Mouse (Mus musculus) retina, postnatal 1 day (tissue): Measurements from ENCODE around the gene Dcaf6.

Experiments used
- DNase-seq: peaks from one replicate; pipeline ENCODE4 v3.0.0-alpha.2; 2012

Gene Dcaf6

DNA sequence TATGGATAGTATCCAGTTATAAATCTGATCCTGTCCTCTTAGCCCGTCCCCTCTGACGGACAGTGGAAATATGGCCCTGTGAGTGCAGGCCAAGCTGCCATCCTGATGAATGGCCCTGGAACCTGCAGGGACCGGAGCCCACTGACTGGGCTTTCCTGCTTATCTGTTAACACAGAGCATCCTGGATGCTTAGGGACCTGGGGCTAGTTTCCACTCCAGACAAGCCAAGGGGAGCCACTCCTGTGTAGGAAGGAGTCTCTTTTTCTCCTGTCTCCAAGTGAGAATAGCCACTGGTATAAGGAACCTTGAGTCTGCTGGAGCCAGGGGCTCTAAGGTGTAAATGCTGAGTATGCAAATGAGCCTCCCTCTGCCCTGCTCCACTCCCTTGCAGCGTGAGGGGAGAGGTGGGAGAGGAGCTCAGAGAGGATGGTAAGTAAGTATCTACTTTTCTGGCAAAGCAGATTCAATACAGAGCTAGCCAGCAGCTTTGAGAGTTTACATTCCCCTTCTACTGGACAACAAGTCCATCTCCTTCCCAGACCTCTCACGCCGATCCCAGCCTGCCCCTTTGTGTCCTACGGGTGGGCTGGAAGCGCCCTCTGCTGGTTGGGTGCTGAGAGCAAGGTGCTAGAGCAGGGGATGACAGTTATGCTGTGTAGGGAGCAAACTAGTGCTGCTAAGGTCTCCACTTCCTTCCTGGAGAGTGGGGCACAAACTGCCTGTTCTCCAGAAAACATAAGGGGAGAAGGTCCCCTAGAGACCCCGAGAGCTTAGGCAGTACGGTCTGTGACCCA, 139.9 kb downstream of the Dcaf6 start:
- peak; percentile 78 for DNase-seq

DNA sequence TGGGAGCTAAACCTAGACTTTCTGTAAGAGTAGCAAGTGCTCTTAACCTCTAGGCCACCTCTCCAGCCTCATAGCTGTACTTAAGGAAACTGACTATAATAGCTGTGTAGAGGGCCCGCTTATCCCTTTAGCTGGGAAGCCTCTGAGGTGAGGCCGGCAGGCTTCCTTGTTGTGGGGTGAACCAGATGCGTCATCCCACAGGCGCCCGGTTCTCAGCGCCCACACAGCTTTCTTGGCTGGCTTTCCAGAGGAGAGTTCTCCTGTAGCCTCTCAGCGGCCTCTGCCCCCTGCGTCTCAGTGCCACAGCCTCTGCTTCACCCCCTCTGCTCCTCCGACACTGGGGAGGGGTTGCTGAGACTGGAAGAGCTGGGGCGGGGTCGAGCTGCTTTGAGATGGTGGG, 143.9 kb downstream of the Dcaf6 start:
- DNase-seq, result no peak

DNA sequence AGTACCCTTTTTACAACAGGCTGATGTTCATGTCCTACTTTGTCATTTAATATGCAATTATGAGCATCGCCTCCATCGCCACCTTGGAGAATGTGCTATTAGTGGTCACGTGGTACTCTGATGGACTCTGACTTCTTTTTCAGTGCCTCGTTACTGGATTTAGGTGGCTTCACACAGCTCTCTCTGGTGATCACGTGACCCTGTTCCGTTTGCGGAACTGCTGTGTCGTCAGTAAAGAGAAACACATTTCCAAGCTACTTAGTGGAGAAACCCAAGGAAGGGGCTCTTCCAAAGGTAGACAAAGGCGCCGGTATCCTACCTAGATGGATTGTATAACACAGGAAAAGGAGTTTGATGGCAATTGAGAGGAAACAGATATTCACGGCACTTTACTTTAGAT, 152.1 kb downstream of the Dcaf6 start:
- DNase-seq, result no peak

DNA sequence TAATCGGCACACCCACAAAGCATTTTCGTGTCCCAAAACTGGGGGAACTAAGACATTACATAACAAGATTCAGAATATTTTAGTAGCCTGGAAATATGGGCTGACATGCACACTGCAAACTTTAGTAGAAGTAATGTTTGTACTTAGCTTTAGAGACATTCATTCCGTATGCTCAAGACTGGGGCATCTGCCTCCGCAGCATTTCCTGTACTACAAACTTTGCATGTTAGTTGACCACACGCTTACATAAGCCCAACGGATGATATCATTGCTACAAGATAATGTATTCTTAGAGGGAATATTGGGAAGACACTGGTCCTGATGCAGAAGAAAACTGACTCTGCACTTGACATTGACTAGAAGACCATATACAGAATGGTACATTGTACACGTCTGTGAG, 155.9 kb downstream of the Dcaf6 start:
- no peak for DNase-seq

DNA sequence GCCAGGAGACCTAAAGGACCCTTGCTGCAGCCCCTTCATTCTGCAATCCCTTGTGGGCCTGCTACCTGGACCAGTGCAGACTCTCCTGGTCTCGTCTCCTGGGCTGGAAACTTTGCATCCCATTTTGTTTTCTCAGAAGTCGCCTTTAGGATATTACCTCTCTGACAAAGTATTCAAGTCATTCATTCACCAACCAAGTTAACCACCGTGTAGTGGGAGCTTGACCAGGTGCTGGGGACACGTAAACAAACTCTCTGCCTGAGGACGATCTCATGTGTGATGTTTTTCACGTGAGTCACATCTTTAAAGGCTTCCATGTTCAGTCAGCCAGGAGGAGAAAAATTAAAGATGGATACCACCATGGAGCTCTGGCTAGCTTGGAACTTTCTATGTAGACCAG, 157.1 kb downstream of the Dcaf6 start:
- no peak for DNase-seq

- DNase-seq, result no peak
Measured at GRCm38 (mm10) chr1:165302455-165303208, 157.6 kb downstream of the Dcaf6 start.

DNA sequence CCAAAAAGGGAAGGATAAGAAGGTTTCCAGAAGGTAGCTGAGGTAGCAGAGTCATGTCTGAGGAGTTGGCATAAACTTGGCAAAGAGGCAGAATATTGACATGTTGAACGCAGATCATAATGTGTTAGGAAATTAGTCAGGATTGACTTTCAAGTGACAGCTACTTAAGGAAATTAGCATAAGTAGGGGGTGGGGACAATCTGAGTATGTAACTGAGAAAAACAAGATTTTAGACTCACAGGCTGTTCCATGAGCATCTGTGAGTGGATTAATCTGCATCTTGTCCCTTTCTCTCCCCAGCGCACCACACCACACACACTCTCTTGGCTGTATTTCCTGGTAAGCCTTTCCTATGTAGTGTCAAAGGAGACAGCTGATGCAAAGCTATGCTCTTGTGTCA, 158.7 kb downstream of the Dcaf6 start:
- DNase-seq, result no peak

DNA sequence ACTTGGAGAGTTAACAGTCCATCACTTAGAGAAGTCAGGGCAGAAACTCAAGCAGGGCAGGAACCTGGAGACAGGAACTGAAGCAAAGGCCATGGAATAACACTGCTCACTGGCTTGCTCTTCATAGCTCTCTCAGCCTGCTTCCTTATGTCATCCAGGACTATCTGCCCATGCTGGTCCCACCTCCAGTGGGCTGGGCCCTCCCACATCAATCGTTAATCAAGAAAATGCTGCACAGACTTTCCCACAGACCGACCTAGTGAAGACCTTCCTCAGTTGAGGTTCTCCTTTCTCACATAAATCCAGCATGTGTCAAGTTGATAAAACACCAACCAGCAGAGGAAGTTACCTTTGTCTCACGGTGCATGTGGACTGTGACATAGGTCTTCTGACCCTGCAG, 159.2 kb downstream of the Dcaf6 start:
- DNase-seq, result no peak

- no peak for DNase-seq
Measured at GRCm38 (mm10) chr1:165295489-165295888, 164.8 kb downstream of the Dcaf6 start, which contains the start of gene Gpr161. Gene Gpr161, plus strand, starts transcription at chr1:165295789.

DNA sequence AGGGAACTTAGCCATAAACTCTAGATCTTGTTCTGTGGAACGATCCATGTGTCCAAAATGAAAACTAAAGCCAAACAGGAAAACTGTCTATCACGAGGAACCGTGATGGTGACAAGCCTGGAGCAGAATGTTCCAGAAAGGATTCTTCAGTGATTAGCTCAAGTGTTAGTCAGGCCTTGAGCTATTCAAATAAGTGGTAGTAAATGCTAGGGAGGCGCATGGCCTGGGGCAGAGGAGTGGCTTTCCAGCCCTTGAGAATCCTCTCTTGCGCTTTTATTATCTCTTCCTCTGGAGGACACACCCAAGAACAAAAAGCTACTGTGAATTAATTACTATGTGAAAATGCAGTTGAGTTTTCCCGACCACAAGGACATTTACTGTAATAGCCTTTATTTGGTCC, 168.7 kb downstream of the Dcaf6 start:
- DNase-seq, result no peak

GRCm38 (mm10) chr1:165289831-165290230, 170.4 kb downstream of the Dcaf6 start:
- no peak for DNase-seq

GRCm38 (mm10) chr1:165288165-165288564, 172.1 kb downstream of the Dcaf6 start:
- DNase-seq, result no peak

DNA sequence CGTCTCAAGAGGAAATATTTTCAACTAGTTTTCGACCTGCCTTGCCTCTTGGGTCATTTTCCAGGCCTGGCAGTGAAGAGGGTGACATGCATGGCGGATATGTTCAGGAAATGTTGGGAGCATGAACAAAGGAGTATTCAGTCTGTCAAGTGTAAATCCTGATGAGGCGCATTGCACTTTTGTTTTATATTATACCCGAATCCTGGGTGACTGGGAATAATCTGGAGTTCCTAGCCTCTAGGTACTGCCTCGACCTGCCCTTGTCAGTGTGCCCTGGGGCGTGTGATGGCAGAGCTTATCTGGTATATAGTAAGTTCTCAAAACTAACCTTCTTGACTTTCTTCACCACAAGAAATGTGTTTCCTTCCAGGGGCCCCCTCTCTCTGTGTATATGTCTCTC, 176.2 kb downstream of the Dcaf6 start:
- DNase-seq, result no peak

DNA sequence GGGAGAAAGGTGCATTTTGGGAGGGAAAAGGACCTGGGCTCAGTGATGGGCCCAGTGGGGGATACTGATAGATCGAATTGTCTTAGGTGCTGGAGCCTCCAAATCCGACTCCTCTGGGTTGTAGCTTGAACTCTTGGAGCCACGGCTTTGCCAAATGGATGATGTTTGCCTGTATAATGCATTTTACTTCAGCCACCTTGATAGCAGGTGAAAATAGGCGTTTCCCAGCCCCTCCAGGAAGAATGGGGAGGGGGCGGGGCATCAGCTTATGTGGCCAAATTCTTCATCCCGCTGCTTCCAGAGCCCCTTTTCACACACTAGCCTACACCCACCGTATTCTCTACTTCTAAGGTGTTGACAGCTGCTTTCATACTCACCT, 177.3 kb downstream of the Dcaf6 start:
- DNase-seq, result no peak

DNA sequence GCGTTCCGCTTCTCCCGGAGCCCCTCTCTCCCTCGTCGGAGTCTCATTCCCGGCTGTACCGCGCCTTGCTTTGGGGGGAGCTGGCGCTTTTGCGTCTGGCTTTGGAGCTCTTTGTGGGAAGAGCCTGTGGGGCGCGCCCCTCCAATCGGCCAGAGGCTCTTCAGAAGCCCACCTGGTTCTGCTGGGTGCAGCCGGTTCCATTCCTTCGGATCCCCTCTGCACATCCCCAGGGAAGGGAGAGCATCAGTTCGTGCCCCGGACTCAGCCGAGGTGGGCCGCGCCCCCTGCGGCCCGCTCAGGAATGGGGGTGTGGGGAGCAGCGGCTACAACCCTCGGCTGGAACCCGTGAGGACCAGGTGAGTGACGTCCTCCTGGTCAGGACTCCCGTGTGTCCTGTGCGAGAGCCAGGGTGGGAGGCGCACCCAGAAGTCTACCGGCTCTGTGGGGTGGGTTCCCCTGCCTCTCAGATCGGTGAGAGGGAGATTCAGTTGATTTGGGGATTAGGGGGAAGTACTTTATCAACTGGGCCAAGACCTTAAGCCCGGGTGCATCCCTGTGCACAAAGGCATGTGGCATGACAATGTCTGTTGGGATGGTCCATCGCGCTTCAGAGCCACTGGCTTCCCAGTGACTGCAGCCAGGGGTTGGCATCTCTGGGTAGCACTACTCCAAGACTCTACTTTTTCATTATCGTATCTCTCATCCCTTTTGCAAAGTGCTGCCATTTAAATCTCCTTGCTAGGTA, 177.9 kb downstream of the Dcaf6 start:
- no peak for DNase-seq

DNA sequence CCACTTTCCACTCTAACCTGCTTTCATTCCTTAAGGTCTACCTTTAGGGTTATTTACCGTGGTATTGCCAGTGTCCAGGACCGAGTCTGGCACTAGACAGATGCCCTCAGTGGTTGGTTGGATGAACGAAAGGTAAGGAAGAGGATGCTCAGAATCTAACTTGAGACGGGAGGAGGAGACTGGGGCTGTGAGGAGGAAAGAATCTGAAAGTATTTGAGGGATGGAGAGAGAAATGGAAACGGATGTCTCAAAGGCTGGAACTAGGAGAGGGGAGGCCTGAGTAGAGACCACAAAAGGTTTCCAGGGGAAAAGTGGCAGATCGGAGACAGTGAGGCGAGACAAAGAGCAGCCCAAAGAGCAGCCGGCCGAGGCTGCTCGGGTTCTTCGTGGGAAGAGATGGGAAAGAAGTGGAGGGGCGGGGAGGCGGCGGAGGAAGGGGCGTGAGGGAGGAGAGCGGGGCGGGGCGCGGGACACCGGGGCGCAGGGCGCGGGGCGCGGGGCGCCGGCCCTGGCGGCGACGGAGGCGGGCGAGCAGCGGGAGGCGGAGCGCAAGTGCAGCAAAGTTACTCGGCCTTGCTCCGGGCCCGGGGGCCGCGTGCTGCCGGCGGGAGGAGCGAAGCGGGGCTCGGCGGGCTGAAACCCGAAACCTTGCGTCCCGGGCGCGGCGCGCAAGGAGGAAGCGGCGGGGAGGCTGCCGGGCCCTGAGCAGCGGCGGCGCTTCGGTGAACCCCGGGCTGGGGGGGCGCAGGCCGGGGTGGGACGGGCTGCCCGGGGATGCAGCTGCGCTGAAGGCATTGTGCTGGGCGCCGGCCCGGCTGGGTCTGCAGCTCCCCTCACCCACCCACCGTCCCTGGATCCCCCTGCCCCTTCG, 178.7 kb downstream of the Dcaf6 start:
- peak; percentile 84 for DNase-seq

GRCm38 (mm10) chr1:165280741-165281140, 179.5 kb downstream of the Dcaf6 start:
- DNase-seq, result no peak
